Mouse (Mus musculus) activated CD4-positive, CD25-positive, alpha-beta regulatory T cell, adult 9 weeks (primary cell): ENCODE data around the gene Odf3. TPM values are rescaled to one million over a fixed set of nuclear protein-coding genes. Genes with fewer than 3 reads are reported as not detected.

Source experiments
- polyA plus RNA-seq: library from polyadenylated mRNA; unstranded; fragments of 100-300 nt; shearing (Covaris generic); gene quantifications from one replicate; pipeline ENCODE4 v1.2.1, GENCODE M21; 2017

Gene Odf3
- polyA plus RNA-seq: not detected

DNA sequence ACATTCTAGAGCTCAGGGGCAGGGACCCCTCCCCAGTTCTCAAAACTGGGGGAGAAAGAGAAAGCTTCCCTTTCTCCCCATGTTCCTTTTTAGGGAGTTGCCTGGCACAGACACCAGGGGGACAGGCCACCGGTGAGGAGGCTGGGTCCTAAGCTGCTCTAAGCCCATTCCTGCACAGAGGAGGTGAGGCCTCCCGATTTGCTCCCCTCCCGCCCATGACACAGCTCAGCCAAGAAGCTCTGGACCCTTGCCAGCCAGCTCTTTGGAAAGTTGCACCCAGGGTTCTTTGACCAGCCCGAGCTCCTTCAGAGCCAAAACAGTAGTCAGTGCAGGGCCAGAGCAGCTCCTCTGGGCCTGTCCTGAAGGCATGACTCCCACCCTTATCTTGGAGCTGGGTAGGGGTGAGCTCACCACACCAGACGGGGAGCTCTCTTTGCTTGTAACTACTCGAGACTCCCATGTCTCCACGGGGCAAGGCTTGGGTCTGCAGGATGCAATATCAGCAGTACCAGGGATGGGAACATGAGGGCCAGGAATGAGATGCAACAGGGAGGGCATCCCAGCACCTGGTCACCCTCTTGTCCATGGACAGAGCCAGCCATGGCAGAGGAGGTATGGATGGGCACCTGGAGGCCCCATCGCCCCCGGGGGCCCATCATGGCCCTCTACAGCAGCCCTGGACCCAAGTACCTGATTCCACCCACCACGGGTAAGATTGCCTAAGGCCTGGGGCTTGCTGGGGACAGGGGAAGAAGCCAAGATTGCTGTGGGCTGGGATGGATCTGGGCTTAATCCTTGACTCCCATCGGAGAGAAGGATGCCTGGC lies at the start of gene Odf3:
TSS of gene Odf3 (plus strand) at position 51 of the 826 bp plus-strand sequence.

DNA sequence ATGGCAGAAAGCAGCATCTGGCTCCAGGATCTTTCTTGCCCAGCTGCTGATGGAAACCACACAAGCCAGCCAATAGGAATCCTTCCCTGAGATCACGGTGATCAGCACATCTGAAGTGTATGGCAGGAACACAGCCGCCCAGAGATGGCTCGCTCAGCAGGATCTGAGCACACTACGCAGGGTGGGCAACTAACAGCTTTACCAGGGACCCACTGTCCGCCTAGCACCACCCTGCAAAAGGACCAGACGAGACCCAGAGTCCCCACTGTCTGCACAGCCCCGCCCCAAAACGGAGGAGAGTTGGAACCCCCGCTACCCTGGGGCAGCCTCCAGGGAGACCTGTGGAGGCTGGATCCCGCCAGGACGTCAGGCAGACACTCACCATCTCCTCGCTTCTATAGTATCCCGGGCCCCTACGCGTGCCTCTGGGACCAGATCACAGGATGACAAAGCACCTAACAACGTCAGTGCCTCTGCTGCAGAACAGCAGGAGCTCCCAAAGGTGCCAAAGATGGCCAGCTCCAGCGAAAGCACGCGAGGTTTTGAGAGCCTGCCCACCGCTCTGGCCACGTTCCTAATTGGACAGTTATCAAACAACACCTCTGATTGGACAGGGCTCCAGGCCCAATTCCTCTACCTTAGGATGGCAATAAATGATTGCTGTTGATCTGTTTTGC lies 25.8 kb upstream of the Odf3 start, which contains the start of gene Zfp941:
TSS of gene Zfp941 (minus strand) at position 526 of the 677 bp plus-strand sequence.

DNA sequence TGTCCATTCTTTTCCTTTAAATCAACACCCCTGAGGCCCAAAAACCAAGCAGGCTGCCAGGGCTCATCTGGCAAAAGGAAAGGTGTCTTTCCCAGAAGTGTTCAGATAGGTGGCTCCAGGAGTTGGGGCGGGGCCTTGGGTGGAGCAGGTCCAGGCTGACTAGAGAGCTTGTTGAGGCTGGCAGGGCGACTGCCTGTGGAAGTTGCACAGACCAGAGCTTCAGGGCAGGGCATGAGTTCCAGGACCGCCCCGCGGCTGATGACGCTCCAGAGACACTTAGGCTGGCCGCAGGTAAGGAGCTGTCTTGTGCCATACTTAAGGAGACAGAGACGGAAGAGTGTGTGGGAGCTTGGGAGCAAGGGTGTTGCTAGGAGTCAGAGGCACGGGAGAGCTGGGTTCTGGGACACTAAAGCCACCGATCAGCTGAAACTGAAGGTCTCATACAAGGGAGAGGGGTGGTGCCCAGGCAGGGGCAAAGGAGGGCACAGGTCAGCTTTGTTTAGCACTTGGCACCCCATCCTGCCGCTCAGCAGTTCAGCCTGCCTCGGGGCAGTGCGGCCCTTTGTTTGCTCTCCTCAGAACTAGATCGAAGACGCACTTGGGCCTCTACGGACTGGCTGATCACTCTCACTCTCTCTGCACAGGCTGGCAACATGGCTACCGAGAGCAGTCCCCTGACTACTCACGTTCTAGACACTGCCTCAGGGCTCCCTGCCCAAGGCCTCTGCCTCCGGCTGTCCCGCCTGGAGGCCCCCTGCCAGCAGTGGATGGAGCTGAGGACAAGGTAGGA lies 12.4 kb upstream of the Odf3 start, which contains the start of gene Urah:
TSS of gene Urah (plus strand) at position 51 of the 790 bp plus-strand sequence.

DNA sequence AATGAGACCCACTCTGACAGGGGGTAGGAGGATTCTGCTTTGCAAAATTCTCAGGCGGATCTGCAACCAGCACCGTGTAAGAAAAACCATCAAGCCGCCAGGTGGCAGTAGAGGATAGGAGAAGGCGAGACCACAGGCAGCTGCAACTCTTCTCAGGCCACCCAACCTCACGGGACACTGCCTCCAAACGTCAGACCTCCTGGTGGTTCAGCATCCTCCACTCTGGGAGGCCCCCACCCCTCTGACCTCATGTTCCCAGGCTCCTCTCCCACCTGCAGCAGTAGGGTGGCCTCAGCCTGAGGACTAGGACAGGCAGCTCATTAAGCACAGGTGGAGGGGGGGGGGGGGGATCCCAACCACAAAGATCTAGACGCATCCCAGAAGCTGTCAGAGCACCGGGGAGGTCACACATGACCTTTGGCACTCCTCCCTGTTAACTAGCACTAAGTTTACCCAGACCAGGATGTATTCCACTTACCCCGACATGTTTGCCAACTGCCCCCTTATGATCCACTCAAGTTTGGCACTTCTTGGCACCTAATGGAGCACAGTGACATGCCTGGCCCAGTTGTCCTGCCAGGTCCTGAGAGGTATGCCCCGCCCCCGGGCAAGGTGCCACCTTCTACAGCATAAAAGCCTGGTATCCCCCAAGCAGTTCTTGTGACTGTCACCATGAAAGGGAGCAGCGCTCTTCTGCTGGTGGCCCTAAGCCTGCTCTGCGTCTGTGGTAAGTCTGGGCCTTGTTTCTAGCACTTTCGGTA lies 2.5 kb upstream of the Odf3 start, which contains the start of gene Scgb1c1:
TSS of gene Scgb1c1 (plus strand) at position 643 of the 761 bp plus-strand sequence.

DNA sequence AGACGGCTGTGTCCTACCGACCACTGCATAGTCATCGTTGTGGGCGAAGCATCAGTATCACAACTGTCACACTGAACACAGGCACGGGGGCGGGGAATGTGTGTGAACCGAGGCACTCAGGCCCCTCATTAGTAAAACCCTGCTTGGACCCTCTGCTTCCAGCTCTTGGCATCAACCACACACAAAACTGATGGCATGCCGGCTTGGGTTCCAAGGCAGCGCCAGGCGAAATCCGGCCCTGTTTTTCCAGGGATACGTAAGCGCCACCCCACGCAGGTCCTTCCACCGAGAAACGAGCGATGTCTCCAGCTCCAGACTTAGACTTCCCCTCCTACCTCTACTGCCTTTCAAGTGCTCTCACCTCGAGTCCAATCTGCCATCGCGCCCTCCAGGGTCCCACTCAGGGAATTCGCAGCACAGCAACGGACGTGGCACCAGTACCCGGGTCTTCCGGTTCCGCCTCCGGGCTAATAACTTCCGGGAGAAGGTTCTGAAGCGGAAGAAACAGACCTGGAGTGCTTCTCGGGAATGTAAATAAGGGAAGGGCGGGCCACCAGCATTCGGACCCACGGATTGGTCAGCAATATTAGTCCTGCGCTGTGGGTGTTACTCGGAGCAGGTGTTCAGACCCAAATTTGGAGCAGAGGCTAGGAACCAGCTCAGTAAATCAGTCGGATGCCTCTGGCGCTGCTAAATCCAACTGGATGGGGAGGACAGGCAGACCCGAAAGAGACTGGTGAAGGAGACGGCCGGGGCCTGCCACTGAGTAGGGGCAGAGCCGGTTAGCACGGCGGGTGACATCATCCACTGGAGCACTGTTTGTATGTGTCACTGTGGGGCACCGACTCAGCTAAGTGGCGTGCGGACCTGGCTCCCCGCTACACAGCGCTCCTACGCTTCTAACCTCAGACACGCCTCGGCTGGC lies 8.5 kb downstream of the Odf3 start, which contains the start of gene Gm45785:
TSS of gene Gm45785 (minus strand) at position 472 of the 925 bp plus-strand sequence.

DNA sequence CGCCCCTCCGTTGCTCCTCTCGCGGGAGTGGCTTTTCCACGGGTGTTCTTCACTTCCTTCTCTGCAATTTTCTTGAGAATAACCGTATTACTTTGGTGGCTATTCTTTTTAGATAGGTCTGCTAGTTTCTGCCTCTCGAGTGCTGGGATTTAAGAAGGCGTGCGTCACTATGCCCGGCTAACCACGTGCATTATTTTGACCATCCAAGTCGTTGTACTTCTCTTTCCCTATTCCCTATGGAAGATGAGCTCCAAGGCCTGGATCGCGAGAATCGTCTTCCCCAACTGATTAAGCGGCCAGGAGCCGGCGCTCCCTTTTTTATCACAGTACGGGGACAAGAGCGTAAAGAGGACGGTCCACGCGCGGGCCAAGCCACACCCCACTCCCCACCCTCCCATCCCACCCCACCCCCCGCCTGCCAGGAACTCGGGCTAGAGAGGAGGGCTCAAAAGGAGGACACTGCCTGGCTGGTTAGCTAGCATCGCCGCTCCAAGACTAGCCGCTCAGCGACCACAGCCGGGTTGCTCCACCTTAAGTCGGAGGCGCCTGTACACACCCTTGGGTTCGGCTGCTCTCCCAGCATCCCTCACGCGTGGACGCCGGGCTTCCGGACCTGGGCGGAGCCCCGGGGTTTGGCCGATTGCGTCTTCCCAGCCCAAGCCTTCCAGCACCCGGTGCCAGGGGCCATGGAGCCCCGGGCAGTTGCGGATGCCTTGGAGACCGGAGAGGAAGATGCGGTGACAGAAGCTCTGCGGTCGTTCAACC lies 9.4 kb downstream of the Odf3 start, which contains the start of gene Ric8a:
TSS of gene Ric8a (plus strand) at position 173 of the 765 bp plus-strand sequence.

DNA sequence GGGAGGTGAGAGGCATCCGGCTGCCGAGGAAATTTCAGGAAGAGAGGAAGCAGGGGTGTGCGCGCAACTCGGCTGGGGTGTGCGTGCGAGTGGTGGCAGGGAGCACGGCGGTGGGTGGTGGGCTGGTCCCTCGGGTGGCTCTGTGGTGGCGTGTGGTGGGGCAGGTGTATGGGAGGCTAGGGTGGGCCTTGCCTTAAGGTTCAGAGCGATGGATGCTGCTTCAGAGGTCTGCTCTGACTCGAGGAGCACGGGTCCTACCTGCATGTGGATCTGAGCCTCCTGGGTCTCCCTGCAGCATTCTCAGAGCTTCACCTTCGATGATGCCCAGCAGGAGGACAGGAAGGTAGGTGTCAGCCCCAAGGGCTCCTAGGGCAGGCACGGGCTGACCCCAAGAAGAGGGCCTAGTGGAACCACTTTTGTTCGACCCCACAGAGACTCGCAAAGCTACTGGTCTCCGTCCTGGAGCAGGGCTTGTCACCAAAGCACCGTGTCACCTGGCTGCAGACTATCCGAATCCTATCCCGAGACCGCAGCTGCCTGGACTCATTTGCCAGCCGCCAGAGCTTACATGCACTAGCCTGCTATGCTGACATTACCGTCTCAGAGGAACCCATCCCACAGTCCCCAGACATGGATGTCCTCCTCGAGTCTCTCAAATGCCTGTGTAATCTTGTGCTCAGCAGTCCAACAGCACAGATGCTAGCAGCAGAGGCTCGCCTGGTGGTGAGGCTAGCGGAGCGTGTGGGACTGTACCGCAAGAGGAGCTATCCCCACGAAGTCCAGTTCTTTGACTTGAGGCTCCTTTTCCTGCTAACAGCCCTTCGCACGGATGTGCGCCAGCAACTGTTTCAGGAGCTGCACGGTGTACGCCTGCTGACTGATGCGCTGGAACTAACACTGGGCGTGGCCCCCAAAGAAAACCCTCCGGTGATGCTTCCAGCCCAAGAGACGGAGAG lies 10.2 kb downstream of the Odf3 start, which contains the start of gene Bet1l:
TSS of gene Bet1l (minus strand) at position 28 of the 956 bp plus-strand sequence.

DNA sequence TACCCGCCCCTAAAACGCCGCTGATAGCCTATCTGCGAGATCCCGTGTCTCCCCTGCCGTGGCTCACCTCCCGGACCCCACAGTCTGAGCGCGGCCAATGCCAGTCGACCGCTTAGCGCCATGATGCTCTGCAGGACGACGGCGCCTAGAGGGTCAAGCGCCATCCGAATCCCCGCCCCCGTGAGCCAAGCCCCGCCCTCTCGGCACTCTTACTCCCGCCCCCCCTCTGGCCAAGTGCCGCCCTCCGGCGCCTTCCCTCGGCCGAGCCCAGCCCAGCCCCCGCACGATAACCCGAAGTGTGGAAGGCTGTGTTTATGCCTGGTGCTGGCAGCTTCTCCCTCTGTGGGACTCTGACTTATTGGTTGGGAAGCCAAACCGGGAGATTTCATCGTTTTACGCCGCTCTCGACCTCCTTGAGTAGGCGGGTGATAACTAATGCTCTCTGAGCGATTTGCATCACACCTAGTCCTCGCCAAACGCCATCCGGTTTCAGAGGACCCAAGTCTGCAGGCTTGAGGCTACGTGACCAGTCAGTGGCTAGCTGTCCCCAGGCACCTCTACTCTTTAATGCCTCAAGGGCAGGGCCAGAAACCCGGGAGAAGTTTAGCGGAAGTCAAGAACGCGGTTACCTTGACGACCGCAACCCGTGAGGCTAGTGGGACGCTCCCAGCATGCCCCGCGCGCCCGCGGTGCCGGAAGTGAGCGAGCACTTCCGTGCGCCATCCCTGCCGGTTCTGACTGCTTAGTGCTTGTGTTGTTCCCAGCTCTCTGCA lies 34.3 kb downstream of the Odf3 start, which contains the start of the genes Psmd13 and Sirt3:
TSS of gene Psmd13 (plus strand) at position 273 of the 773 bp plus-strand sequence.
TSS of gene Sirt3 (minus strand) at position 614 of the 773 bp plus-strand sequence.

DNA sequence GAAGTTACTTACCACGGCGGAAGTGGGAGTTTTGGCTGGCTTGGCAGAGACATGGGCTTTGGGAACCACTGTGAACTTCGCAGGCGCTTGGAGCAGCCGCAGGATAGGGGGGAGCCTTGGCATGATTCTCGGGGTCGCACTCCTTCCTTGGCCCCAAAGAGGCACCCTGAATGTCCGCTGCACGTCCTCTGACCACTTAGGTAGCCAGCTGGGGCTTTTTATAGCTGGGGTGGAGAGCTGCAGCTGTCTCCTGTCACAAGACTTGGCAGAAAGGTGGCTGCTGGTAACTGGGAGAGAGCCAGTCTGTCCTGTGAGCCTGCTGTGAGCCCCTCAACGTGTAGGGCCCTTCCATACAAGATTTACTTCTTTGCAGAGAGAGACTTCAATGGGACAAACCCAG lies 52.6 kb downstream of the Odf3 start, which contains the start of gene Cox8b:
TSS of gene Cox8b (minus strand) at position 227 of the 400 bp plus-strand sequence.

Other genes starting within 250 kb of the Odf3 start
- gene Olfr46, start 246.5 kb upstream of the Odf3 start, polyA plus RNA-seq: not detected
- gene Olfr61, start 218.8 kb upstream of the Odf3 start, polyA plus RNA-seq: not detected
- gene Olfr53, start 201.4 kb upstream of the Odf3 start, polyA plus RNA-seq: not detected
- gene Olfr539, start 187.9 kb upstream of the Odf3 start, polyA plus RNA-seq: not detected
- 0.09 TPM for gene Olfr45, start 165.9 kb upstream of the Odf3 start, polyA plus RNA-seq
- gene Olfr541, start 150.5 kb upstream of the Odf3 start, polyA plus RNA-seq: not detected
- not detected for gene Cyp2e1, start 84.1 kb upstream of the Odf3 start, polyA plus RNA-seq
- 0.18 TPM for gene Syce1, start 60.0 kb upstream of the Odf3 start, polyA plus RNA-seq
- gene Zfp941, start 25.6 kb upstream of the Odf3 start, polyA plus RNA-seq: 0.23 TPM
- not detected for gene Urah, start 12.8 kb upstream of the Odf3 start, polyA plus RNA-seq
- not detected for gene Scgb1c1, start 2.3 kb upstream of the Odf3 start, polyA plus RNA-seq
- not detected for gene Gm45785, start 8.5 kb downstream of the Odf3 start, polyA plus RNA-seq
- gene Ric8a, start 9.2 kb downstream of the Odf3 start, polyA plus RNA-seq: 138 TPM
- 52.1 TPM for gene Bet1l, start 9.8 kb downstream of the Odf3 start, polyA plus RNA-seq
- gene Psmd13, start 34.2 kb downstream of the Odf3 start, polyA plus RNA-seq: 226 TPM
- gene Sirt3, start 34.5 kb downstream of the Odf3 start, polyA plus RNA-seq: 10.2 TPM
- gene Cox8b, start 52.6 kb downstream of the Odf3 start, polyA plus RNA-seq: not detected
- not detected for gene Nlrp6, start 73.1 kb downstream of the Odf3 start, polyA plus RNA-seq
- gene Pgghg, start 93.6 kb downstream of the Odf3 start, polyA plus RNA-seq: 39.5 TPM
- gene Ifitm5, start 102.5 kb downstream of the Odf3 start, polyA plus RNA-seq: 0.73 TPM
- gene Gm45717, start 108.1 kb downstream of the Odf3 start, polyA plus RNA-seq: not detected
- gene Ifitm2, start 108.2 kb downstream of the Odf3 start, polyA plus RNA-seq: 27.5 TPM
- gene Ifitm1, start 119.4 kb downstream of the Odf3 start, polyA plus RNA-seq: not detected
- 16.4 TPM for gene Ifitm3, start 163.0 kb downstream of the Odf3 start, polyA plus RNA-seq
- gene Ifitm6, start 170.1 kb downstream of the Odf3 start, polyA plus RNA-seq: not detected
- not detected for gene Gm17387, start 181.3 kb downstream of the Odf3 start, polyA plus RNA-seq
- 13.8 TPM for gene B4galnt4, start 213.3 kb downstream of the Odf3 start, polyA plus RNA-seq
- 330 TPM for gene Pkp3, start 230.4 kb downstream of the Odf3 start, polyA plus RNA-seq